Mouse (Mus musculus): ENCODE results near the gene Nup93. TPM values are rescaled to one million over a fixed set of nuclear protein-coding genes. Genes with fewer than 3 reads are reported as not detected.

Gene Nup93
- polyA plus RNA-seq, 1 experiment from 2014 or later = 86.2 TPM

GRCm38 (mm10) chr8:94204043-94204442, 10.3 kb upstream of the Nup93 start:
- Histone ChIP-seq H3K27ac (ENCODE audit: low read length) (peak overlapping the region; percentile 87), H3K9ac (ENCODE audit: low read length) (no peak overlapping the region), H3K4me3 (ENCODE audit: low read length) (no peak overlapping the region), H3K27me3 (ENCODE audit: control insufficient read depth, insufficient read depth, low read depth, low read length) (no peaks in the 10 kb centered on the region), H3K9me3 (ENCODE audit: control insufficient read depth, low read length) (no peaks in the 10 kb centered on the region), H3K4me1 (replicated peaks; ENCODE audit: control insufficient read depth, insufficient read depth, low read length) (0 out of 2 replicates have a peak, but pooled peaks cover 2% of the 10 kb centered on the region), H3K4me2 (ENCODE audit: low read depth, low read length) (no peak overlapping the region), H3K36me3 (ENCODE audit: control insufficient read depth, insufficient read depth, low read length) (no peaks in the 10 kb centered on the region)
- ATAC-seq (ENCODE audit: low read depth) = peak; percentile 62; the same call in 1 of the 2 replicates
- 44% methylated on average over 3 of the region's 3 CpGs for WGBS

GRCm38 (mm10) chr8:94205736-94206135, 8.6 kb upstream of the Nup93 start:
- WGBS = 14% methylated on average over 5 of the region's 5 CpGs
- H3K4me1 ChIP-seq (replicated peaks; ENCODE audit: control insufficient read depth, insufficient read depth, low read length) = no peaks in the 10 kb centered on the region
- no peak overlapping the region for H3K9ac ChIP-seq (ENCODE audit: low read length)
- H3K27ac ChIP-seq (ENCODE audit: low read length) = no peak overlapping the region
- H3K9me3 ChIP-seq (ENCODE audit: control insufficient read depth, low read length) = no peaks in the 10 kb centered on the region
- no peak overlapping the region for H3K4me2 ChIP-seq (ENCODE audit: low read depth, low read length)
- no peaks in the 10 kb centered on the region for H3K27me3 ChIP-seq (ENCODE audit: control insufficient read depth, insufficient read depth, low read depth, low read length)
- H3K36me3 ChIP-seq (ENCODE audit: control insufficient read depth, insufficient read depth, low read length) = no peaks in the 10 kb centered on the region
- H3K4me3 ChIP-seq (ENCODE audit: low read length) = no peak overlapping the region
- peak; percentile 72 for ATAC-seq (ENCODE audit: low read depth)

GRCm38 (mm10) chr8:94206256-94206655, 8.1 kb upstream of the Nup93 start:
- Histone ChIP-seq H3K9ac (ENCODE audit: low read length) (no peak overlapping the region), H3K27ac (ENCODE audit: low read length) (no peak overlapping the region), H3K9me3 (ENCODE audit: control insufficient read depth, low read length) (no peaks in the 10 kb centered on the region), H3K4me2 (ENCODE audit: low read depth, low read length) (no peak overlapping the region), H3K27me3 (ENCODE audit: control insufficient read depth, insufficient read depth, low read depth, low read length) (no peaks in the 10 kb centered on the region), H3K4me3 (ENCODE audit: low read length) (no peak overlapping the region), H3K36me3 (ENCODE audit: control insufficient read depth, insufficient read depth, low read length) (no peaks in the 10 kb centered on the region), H3K4me1 (replicated peaks; ENCODE audit: control insufficient read depth, insufficient read depth, low read length) (no peaks in the 10 kb centered on the region)
- no peak for ATAC-seq (ENCODE audit: low read depth)
- WGBS = 84% methylated on average over 8 of the region's 8 CpGs

GRCm38 (mm10) chr8:94207491-94207890, 6.9 kb upstream of the Nup93 start:
- H3K9ac ChIP-seq (ENCODE audit: low read length) = no peak overlapping the region
- H3K36me3 ChIP-seq (ENCODE audit: control insufficient read depth, insufficient read depth, low read length) = no peaks in the 10 kb centered on the region
- no peak for ATAC-seq (ENCODE audit: low read depth)
- no peaks in the 10 kb centered on the region for H3K27me3 ChIP-seq (ENCODE audit: control insufficient read depth, insufficient read depth, low read depth, low read length)
- H3K27ac ChIP-seq (ENCODE audit: low read length) = no peak overlapping the region
- no peaks in the 10 kb centered on the region for H3K9me3 ChIP-seq (ENCODE audit: control insufficient read depth, low read length)
- no peak overlapping the region for H3K4me2 ChIP-seq (ENCODE audit: low read depth, low read length)
- H3K4me3 ChIP-seq (ENCODE audit: low read length) = no peak overlapping the region
- WGBS = 52% methylated on average over 2 of the region's 2 CpGs
- no peaks in the 10 kb centered on the region for H3K4me1 ChIP-seq (replicated peaks; ENCODE audit: control insufficient read depth, insufficient read depth, low read length)

- Histone ChIP-seq H3K4me1 (replicated peaks; ENCODE audit: control insufficient read depth, insufficient read depth, low read length) (peaks cover 4% of the 10 kb centered on the region; the same call in 1 of the 2 replicates), H3K27me3 (ENCODE audit: control insufficient read depth, insufficient read depth, low read depth, low read length) (no peaks in the 10 kb centered on the region), H3K27ac (ENCODE audit: low read length) (no peak overlapping the region), H3K9me3 (ENCODE audit: control insufficient read depth, low read length) (no peaks in the 10 kb centered on the region), H3K9ac (ENCODE audit: low read length) (no peak overlapping the region), H3K36me3 (ENCODE audit: control insufficient read depth, insufficient read depth, low read length) (no peaks in the 10 kb centered on the region), H3K4me3 (ENCODE audit: low read length) (no peak overlapping the region), H3K4me2 (ENCODE audit: low read depth, low read length) (no peak overlapping the region)
- ATAC-seq (ENCODE audit: low read depth) = no peak
- 68% methylated on average over 6 of the region's 6 CpGs for WGBS
These were observed 4.7 kb upstream of the Nup93 start for GRCm38 (mm10) chr8:94209639-94210038.

- Histone ChIP-seq H3K4me1 (replicated peaks; ENCODE audit: control insufficient read depth, insufficient read depth, low read length) (peaks cover 8% of the 10 kb centered on the region), H3K27ac (ENCODE audit: low read length) (no peak overlapping the region), H3K4me2 (ENCODE audit: low read depth, low read length) (no peak overlapping the region), H3K27me3 (ENCODE audit: control insufficient read depth, insufficient read depth, low read depth, low read length) (no peaks in the 10 kb centered on the region), H3K36me3 (ENCODE audit: control insufficient read depth, insufficient read depth, low read length) (no peaks in the 10 kb centered on the region), H3K9me3 (ENCODE audit: control insufficient read depth, low read length) (no peaks in the 10 kb centered on the region), H3K4me3 (ENCODE audit: low read length) (no peak overlapping the region), H3K9ac (ENCODE audit: low read length) (no peak overlapping the region)
- 72% methylated on average over 3 of the region's 3 CpGs for WGBS
- ATAC-seq (ENCODE audit: low read depth) = no peak
These were observed 4.1 kb upstream of the Nup93 start for GRCm38 (mm10) chr8:94210225-94210624.

GRCm38 (mm10) chr8:94213819-94214218, 545 bp upstream of the Nup93 start:
- 67% methylated on average over 6 of the region's 6 CpGs for WGBS
- ATAC-seq (ENCODE audit: low read depth) = no peak
- Histone ChIP-seq H3K36me3 (ENCODE audit: control insufficient read depth, insufficient read depth, low read length) (no peaks in the 10 kb centered on the region), H3K27me3 (ENCODE audit: control insufficient read depth, insufficient read depth, low read depth, low read length) (no peaks in the 10 kb centered on the region), H3K27ac (ENCODE audit: low read length) (no peak overlapping the region), H3K4me1 (replicated peaks; ENCODE audit: control insufficient read depth, insufficient read depth, low read length) (peaks cover 13% of the 10 kb centered on the region), H3K9ac (ENCODE audit: low read length) (peak overlapping the region; percentile 21; the same call in 1 of the 2 replicates), H3K9me3 (ENCODE audit: control insufficient read depth, low read length) (no peaks in the 10 kb centered on the region), H3K4me2 (ENCODE audit: low read depth, low read length) (peak overlapping the region; percentile 47), H3K4me3 (ENCODE audit: low read length) (peak overlapping the region; percentile 82)

- Histone ChIP-seq H3K4me3 (ENCODE audit: low read length) (no peak overlapping the region), H3K9ac (ENCODE audit: low read length) (no peak overlapping the region), H3K27ac (ENCODE audit: low read length) (no peak overlapping the region), H3K4me1 (replicated peaks; ENCODE audit: control insufficient read depth, insufficient read depth, low read length) (no peaks in the 10 kb centered on the region), H3K36me3 (ENCODE audit: control insufficient read depth, insufficient read depth, low read length) (peaks cover 3% of the 10 kb centered on the region; the same call in 1 of the 2 replicates), H3K4me2 (ENCODE audit: low read depth, low read length) (no peak overlapping the region), H3K27me3 (ENCODE audit: control insufficient read depth, insufficient read depth, low read depth, low read length) (no peaks in the 10 kb centered on the region), H3K9me3 (ENCODE audit: control insufficient read depth, low read length) (no peaks in the 10 kb centered on the region)
- WGBS = 86% methylated on average over 7 of the region's 7 CpGs
- no peak for ATAC-seq (ENCODE audit: low read depth)
These were observed 13.1 kb downstream of the Nup93 start for GRCm38 (mm10) chr8:94227381-94227939.

GRCm38 (mm10) chr8:94240240-94240751, 25.9 kb downstream of the Nup93 start:
- no peak overlapping the region for H3K27ac ChIP-seq (ENCODE audit: low read length)
- 75% methylated on average over 4 of the region's 4 CpGs for WGBS
- H3K9me3 ChIP-seq (ENCODE audit: control insufficient read depth, low read length) = no peaks in the 10 kb centered on the region

More at GRCm38 (mm10) chr8:94240240-94240751, 25.9 kb downstream of the Nup93 start:
- H3K27me3 ChIP-seq (ENCODE audit: control insufficient read depth, insufficient read depth, low read depth, low read length) = no peaks in the 10 kb centered on the region
- H3K4me1 ChIP-seq (replicated peaks; ENCODE audit: control insufficient read depth, insufficient read depth, low read length) = no peaks in the 10 kb centered on the region
- H3K9ac ChIP-seq (ENCODE audit: low read length) = no peak overlapping the region
- H3K4me3 ChIP-seq (ENCODE audit: low read length) = no peak overlapping the region
- H3K36me3 ChIP-seq (ENCODE audit: control insufficient read depth, insufficient read depth, low read length) = peaks cover 5% of the 10 kb centered on the region; the same call in 1 of the 2 replicates
- no peak overlapping the region for H3K4me2 ChIP-seq (ENCODE audit: low read depth, low read length)
- no peak for ATAC-seq (ENCODE audit: low read depth)

All from lung, embryonic 16.5 days (tissue).